Mouse (Mus musculus): Measurements from ENCODE around the gene Sgip1. TPM values are rescaled to one million over a fixed set of nuclear protein-coding genes. Genes with fewer than 3 reads are reported as not detected.

Sgip1 gene
- polyA plus RNA-seq, 1 experiment from 2014 or later: 0.60 TPM

DNA sequence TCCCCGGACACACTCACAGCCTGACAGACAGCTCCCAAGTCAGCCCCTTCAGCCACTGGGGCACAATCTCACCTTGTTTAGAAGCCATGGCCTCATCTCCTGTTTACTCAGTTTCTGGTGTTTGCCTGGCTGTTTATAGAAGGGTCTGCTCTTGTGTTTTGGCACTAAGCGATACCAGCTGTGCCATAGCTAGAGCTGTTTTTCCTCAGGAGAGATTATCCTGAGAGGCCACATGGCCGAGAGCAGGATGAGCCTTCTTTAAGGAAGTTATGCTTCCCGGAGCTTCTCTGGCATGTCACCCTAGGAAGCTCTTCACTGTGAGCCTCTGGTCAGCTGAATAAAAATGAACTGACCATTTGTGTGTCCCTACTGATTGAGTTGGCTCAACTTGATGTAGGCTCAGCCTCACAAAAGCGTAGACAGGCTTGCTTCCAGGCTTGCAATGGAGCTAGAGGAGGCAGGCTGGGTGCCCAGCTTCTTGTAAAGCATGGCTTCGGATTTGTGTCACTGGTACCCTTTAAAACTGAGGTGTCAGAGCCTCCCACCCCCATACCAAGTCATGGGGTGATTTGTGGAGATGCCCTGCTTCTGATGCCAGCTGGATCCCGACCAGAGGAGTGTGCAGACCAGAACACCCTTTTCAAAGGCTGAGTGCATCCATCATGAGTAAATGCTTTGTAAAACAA is 42.1 kb downstream of the Sgip1 start:
- H3K4me2 ChIP-seq (ENCODE audit: low read depth, low read length): no peak overlapping the region
- ATAC-seq (no peak), DNase-seq (no peak)
- H3K4me1 ChIP-seq (ENCODE audit: insufficient read depth): 0 out of 2 replicates have a peak, but pooled peaks cover 2% of the 10 kb centered on the region
- H3K36me3 ChIP-seq (replicated peaks; ENCODE audit: insufficient read depth, low read length): no peaks in the 10 kb centered on the region
- H3K4me3 ChIP-seq (ENCODE audit: low read depth, low read length): no peak overlapping the region
- 63% methylated on average over 7 of the region's 7 CpGs for WGBS (ENCODE audit: insufficient replicate concordance)
- H3K9me3 ChIP-seq (ENCODE audit: low read length): no peaks in the 10 kb centered on the region
- H3K27me3 ChIP-seq (ENCODE audit: insufficient read depth, low read length): no peaks in the 10 kb centered on the region
- TF ChIP-seq CTCF (IDR thresholded peaks at IDR 0.05; ENCODE audit: low read depth) (no peak), EP300 (IDR thresholded peaks at IDR 0.05; ENCODE audit: low read depth) (no peak)
- no peak overlapping the region for H3K9ac ChIP-seq (replicated peaks)
- no peak overlapping the region for H3K27ac ChIP-seq (ENCODE audit: low read depth)

- DNase-seq (no peak), ATAC-seq (no peak)
- no peak for TF ChIP-seq CTCF (IDR thresholded peaks at IDR 0.05; ENCODE audit: low read depth)
- TF ChIP-seq EP300 (IDR thresholded peaks at IDR 0.05; ENCODE audit: low read depth): no peak
- no peak overlapping the region for H3K27ac ChIP-seq (ENCODE audit: low read depth)
- WGBS (ENCODE audit: insufficient replicate concordance): 47% methylated on average over 4 of the region's 4 CpGs
- H3K4me1 ChIP-seq (ENCODE audit: insufficient read depth): 0 out of 2 replicates have a peak, but pooled peaks cover 2% of the 10 kb centered on the region
- H3K4me2 ChIP-seq (ENCODE audit: low read depth, low read length): no peak overlapping the region
- no peak overlapping the region for H3K4me3 ChIP-seq (ENCODE audit: low read depth, low read length)
- no peaks in the 10 kb centered on the region for H3K9me3 ChIP-seq (ENCODE audit: low read length)
- no peaks in the 10 kb centered on the region for H3K27me3 ChIP-seq (ENCODE audit: insufficient read depth, low read length)
- H3K36me3 ChIP-seq (replicated peaks; ENCODE audit: insufficient read depth, low read length): no peaks in the 10 kb centered on the region
- no peak overlapping the region for H3K9ac ChIP-seq (replicated peaks)
Measured at GRCm38 (mm10) chr4:102785158-102785557, 44.1 kb downstream of the Sgip1 start.

DNA sequence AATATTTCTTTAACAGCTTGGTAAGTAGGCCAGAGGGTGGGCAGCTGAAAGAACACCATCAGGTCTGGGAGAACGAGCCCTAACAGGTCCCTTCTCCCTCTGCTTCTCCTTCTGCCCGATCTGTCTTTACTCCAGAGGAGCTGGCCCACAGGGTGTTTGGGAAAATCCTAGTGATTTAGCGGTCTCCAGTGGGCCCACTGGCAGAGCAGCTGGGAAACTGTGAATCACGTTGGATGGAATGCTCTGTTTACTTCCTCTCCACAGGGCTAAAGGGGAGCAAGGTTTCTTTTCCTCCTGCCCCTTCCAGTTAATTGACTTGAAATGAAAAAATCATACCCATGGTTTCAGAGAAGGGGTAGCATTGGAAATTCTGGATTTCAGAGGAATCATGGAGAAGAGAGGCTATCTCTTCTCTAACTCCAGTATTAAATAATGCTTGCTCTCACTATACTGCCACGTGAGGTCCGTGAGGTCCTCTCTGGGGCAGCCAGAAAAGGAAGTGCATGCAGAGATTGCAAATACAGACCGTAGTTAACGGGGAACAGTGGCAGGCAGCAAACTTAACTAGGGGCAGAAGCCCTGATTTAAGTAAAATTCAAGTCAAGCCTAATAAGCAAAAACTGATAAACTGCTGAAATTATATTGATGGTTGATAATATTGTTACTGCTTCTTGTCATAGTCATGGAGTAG is 51.1 kb downstream of the Sgip1 start:
- H3K9ac ChIP-seq (replicated peaks): no peak overlapping the region
- H3K27me3 ChIP-seq (ENCODE audit: insufficient read depth, low read length): no peaks in the 10 kb centered on the region
- H3K27ac ChIP-seq (ENCODE audit: low read depth): peak overlapping the region; percentile 22; the same call in 1 of the 2 replicates
- 41% methylated on average over 8 of the region's 8 CpGs for WGBS (ENCODE audit: insufficient replicate concordance)
- H3K4me1 ChIP-seq (ENCODE audit: insufficient read depth): no peaks in the 10 kb centered on the region
- ATAC-seq (no peak), DNase-seq (no peak)
- H3K9me3 ChIP-seq (ENCODE audit: low read length): no peaks in the 10 kb centered on the region
- H3K4me2 ChIP-seq (ENCODE audit: low read depth, low read length): no peak overlapping the region
- TF ChIP-seq CTCF (IDR thresholded peaks at IDR 0.05; ENCODE audit: low read depth) (no peak), EP300 (IDR thresholded peaks at IDR 0.05; ENCODE audit: low read depth) (no peak)
- H3K36me3 ChIP-seq (replicated peaks; ENCODE audit: insufficient read depth, low read length): no peaks in the 10 kb centered on the region
- no peak overlapping the region for H3K4me3 ChIP-seq (ENCODE audit: low read depth, low read length)

DNA sequence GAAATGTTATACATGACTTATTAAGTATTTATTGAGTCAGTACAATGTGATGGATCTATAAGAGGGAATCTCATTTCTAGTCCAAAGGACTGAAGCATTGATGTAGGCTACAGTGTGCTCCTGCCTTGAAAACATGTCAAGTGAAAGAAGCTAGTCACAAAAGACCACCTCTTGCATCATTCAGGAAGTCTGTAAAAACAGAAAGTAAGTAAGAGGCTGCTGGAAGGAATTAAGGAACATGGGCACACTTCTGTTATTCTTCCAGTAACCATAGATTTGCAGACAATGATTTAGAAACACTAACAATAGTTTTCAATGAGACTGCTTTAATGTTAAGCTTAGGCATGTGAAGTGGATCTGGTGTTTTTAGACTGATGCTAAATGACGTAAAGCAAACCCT is 60.4 kb downstream of the Sgip1 start:
- H3K9me3 ChIP-seq (ENCODE audit: low read length): no peaks in the 10 kb centered on the region
- H3K4me1 ChIP-seq (ENCODE audit: insufficient read depth): no peaks in the 10 kb centered on the region
- no peak for ATAC-seq
- no peak overlapping the region for H3K27ac ChIP-seq (ENCODE audit: low read depth)
- no peaks in the 10 kb centered on the region for H3K36me3 ChIP-seq (replicated peaks; ENCODE audit: insufficient read depth, low read length)
- 66% methylated on average over 1 of the region's 1 CpGs for WGBS (ENCODE audit: insufficient replicate concordance)
- no peak overlapping the region for H3K4me3 ChIP-seq (ENCODE audit: low read depth, low read length)
- no peak overlapping the region for H3K9ac ChIP-seq (replicated peaks)
- TF ChIP-seq CTCF (IDR thresholded peaks at IDR 0.05; ENCODE audit: low read depth) (no peak), EP300 (IDR thresholded peaks at IDR 0.05; ENCODE audit: low read depth) (no peak)
- no peaks in the 10 kb centered on the region for H3K27me3 ChIP-seq (ENCODE audit: insufficient read depth, low read length)
- DNase-seq: no peak
- H3K4me2 ChIP-seq (ENCODE audit: low read depth, low read length): no peak overlapping the region

GRCm38 (mm10) chr4:102801936-102802335 is 60.8 kb downstream of the Sgip1 start:
- 84% methylated on average over 4 of the region's 4 CpGs for WGBS (ENCODE audit: insufficient replicate concordance)
- no peak for TF ChIP-seq CTCF (IDR thresholded peaks at IDR 0.05; ENCODE audit: low read depth)
- TF ChIP-seq EP300 (IDR thresholded peaks at IDR 0.05; ENCODE audit: low read depth): no peak
- Histone ChIP-seq H3K9ac (replicated peaks) (no peak overlapping the region), H3K27ac (ENCODE audit: low read depth) (no peak overlapping the region), H3K4me1 (ENCODE audit: insufficient read depth) (0 out of 2 replicates have a peak, but pooled peaks cover 3% of the 10 kb centered on the region), H3K27me3 (ENCODE audit: insufficient read depth, low read length) (no peaks in the 10 kb centered on the region), H3K36me3 (replicated peaks; ENCODE audit: insufficient read depth, low read length) (no peaks in the 10 kb centered on the region), H3K4me3 (ENCODE audit: low read depth, low read length) (no peak overlapping the region), H3K9me3 (ENCODE audit: low read length) (no peaks in the 10 kb centered on the region), H3K4me2 (ENCODE audit: low read depth, low read length) (no peak overlapping the region)
- ATAC-seq (no peak), DNase-seq (no peak)

GRCm38 (mm10) chr4:102804611-102805010 is 63.5 kb downstream of the Sgip1 start:
- no peak for ATAC-seq
- Histone ChIP-seq H3K36me3 (replicated peaks; ENCODE audit: insufficient read depth, low read length) (no peaks in the 10 kb centered on the region), H3K4me2 (ENCODE audit: low read depth, low read length) (no peak overlapping the region), H3K27me3 (ENCODE audit: insufficient read depth, low read length) (no peaks in the 10 kb centered on the region), H3K9ac (replicated peaks) (no peak overlapping the region), H3K9me3 (ENCODE audit: low read length) (no peaks in the 10 kb centered on the region), H3K27ac (ENCODE audit: low read depth) (no peak overlapping the region), H3K4me1 (ENCODE audit: insufficient read depth) (0 out of 2 replicates have a peak, but pooled peaks cover 3% of the 10 kb centered on the region), H3K4me3 (ENCODE audit: low read depth, low read length) (no peak overlapping the region)
- no peak for DNase-seq
- no peak for TF ChIP-seq EP300 (IDR thresholded peaks at IDR 0.05; ENCODE audit: low read depth)
- no peak for TF ChIP-seq CTCF (IDR thresholded peaks at IDR 0.05; ENCODE audit: low read depth)
- 73% methylated on average over 5 of the region's 5 CpGs for WGBS (ENCODE audit: insufficient replicate concordance)
